Mouse (Mus musculus) embryonic facial prominence, embryonic 14.5 days (tissue): ENCODE measurements around the gene Dnah17. TPM values are rescaled to one million over a fixed set of nuclear protein-coding genes. Genes with fewer than 3 reads are reported as not detected.

Experiments used
- ATAC-seq: fragments of 200-750 bp; cut with Nextera tagmentation; 2 replicates; pipeline ENCODE4 v1.8.0; 2017; ENCODE audit warnings: low read depth, moderate number of reproducible peaks, moderate TSS enrichment
- DNase-seq: peaks from one replicate; pipeline ENCODE4 v3.0.0-alpha.2; 2015; ENCODE audit warnings: low spot score
- H3K27ac ChIP-seq: fragments of 300-500 bp; sonication (generic); replicated peaks from 2 replicates; pipeline ENCODE4 v1.5.1; 2014; ENCODE audit warnings: low read depth, mild to moderate bottlenecking, low read length, moderate library complexity
- H3K27me3 ChIP-seq: fragments of 300-500 bp; sonication (generic); replicated peaks from 2 replicates; pipeline ENCODE4 v1.6.1; 2014; ENCODE audit warnings: low read length; ENCODE audit not compliant: control insufficient read depth, insufficient read depth
- H3K36me3 ChIP-seq: fragments of 300-500 bp; sonication (generic); 2 replicates; pipeline ENCODE4 v1.6.1; 2014; ENCODE audit warnings: low read length, mixed read lengths; ENCODE audit not compliant: control insufficient read depth, insufficient read depth
- H3K4me1 ChIP-seq: fragments of 300-500 bp; sonication (generic); 2 replicates; pipeline ENCODE4 v1.6.1; 2014; ENCODE audit warnings: antibody characterized with exemption, low read length; ENCODE audit not compliant: control insufficient read depth, insufficient read depth
- H3K4me2 ChIP-seq: fragments of 300-500 bp; sonication (generic); 2 replicates; pipeline ENCODE4 v1.6.1; 2014; ENCODE audit warnings: low read depth, mild to moderate bottlenecking, low read length, moderate library complexity, mixed read lengths
- H3K4me3 ChIP-seq: fragments of 300-500 bp; sonication (generic); 2 replicates; pipeline ENCODE4 v1.5.1; 2014; ENCODE audit warnings: low read depth, mild to moderate bottlenecking, low read length
- H3K9ac ChIP-seq: fragments of 300-500 bp; sonication (generic); 2 replicates; pipeline ENCODE4 v1.6.1; 2014; ENCODE audit warnings: low read depth, mild to moderate bottlenecking, low read length, moderate library complexity, mixed read lengths
- H3K9me3 ChIP-seq: fragments of 300-500 bp; sonication (generic); 2 replicates; pipeline ENCODE4 v1.6.1; 2016; ENCODE audit warnings: low read length; ENCODE audit not compliant: control insufficient read depth
- WGBS: fragments of 180-500 bp; shearing (Covaris S2); extraction: QIAGEN DNeasy Blood & Tissue Kit; methylation state at CpG from one replicate; pipeline ENCODE4 v1.1.7; 2014; 5-methylcytosine and 5-hydroxymethylcytosine counted together
- polyA plus RNA-seq: library from polyadenylated mRNA; unstranded; fragments of >200 nt; fragmentation: Nextera tagmentation; extraction: Ambion mirVana; gene quantifications from 2 replicates; pipeline ENCODE4 v1.2.1, GENCODE M21; 2014

Dnah17 gene
- polyA plus RNA-seq, 1 experiment from 2014 or later, result 0.06 TPM

- ATAC-seq, result no peak
- Histone ChIP-seq H3K4me1 (no peaks in the 10 kb centered on the region), H3K4me2 (no peak overlapping the region), H3K27ac (no peak overlapping the region), H3K4me3 (no peak overlapping the region), H3K9me3 (0 out of 2 replicates have a peak, but pooled peaks cover 7% of the 10 kb centered on the region), H3K9ac (no peak overlapping the region), H3K36me3 (no peaks in the 10 kb centered on the region), H3K27me3 (no peaks in the 10 kb centered on the region)
- DNase-seq, result no peak
- WGBS, result 87% methylated on average over 23 of the region's 23 CpGs
Observed at GRCm38 (mm10) chr11:118091002-118091670, 39.3 kb downstream of the Dnah17 start.

DNA sequence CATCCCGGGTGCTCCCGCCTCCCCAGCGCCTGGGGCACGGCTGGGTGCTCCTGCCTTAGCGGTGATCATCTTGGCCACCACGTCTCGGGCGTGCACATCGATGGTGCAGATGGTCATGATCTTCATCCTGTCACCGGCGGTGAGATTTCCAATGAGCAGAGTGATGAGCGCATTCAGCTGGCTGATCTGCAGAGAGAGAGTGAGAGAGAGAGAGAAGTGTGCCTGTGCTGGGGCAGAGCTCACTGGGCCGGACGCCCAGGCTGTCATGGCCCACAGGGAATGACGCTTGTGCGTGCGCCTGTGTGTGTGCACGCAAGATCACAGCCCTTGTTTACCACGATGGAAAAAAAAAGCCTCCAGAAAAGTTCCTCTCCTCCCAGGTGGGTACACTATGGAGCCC, 41.5 kb downstream of the Dnah17 start:
- Histone ChIP-seq H3K36me3 (no peaks in the 10 kb centered on the region), H3K9ac (no peak overlapping the region), H3K4me2 (no peak overlapping the region), H3K4me3 (no peak overlapping the region), H3K27ac (no peak overlapping the region), H3K27me3 (no peaks in the 10 kb centered on the region), H3K9me3 (0 out of 2 replicates have a peak, but pooled peaks cover 7% of the 10 kb centered on the region), H3K4me1 (no peaks in the 10 kb centered on the region)
- WGBS, result 79% methylated on average over 19 of the region's 19 CpGs
- ATAC-seq (no peak), DNase-seq (no peak)

- H3K4me1 ChIP-seq, result no peaks in the 10 kb centered on the region
- no peak for ATAC-seq
- no peaks in the 10 kb centered on the region for H3K27me3 ChIP-seq
- no peaks in the 10 kb centered on the region for H3K36me3 ChIP-seq
- no peak overlapping the region for H3K9ac ChIP-seq
- H3K9me3 ChIP-seq, result 0 out of 2 replicates have a peak, but pooled peaks cover 7% of the 10 kb centered on the region
- no peak overlapping the region for H3K27ac ChIP-seq
- H3K4me3 ChIP-seq, result no peak overlapping the region
- 51% methylated on average over 8 of the region's 8 CpGs for WGBS
- H3K4me2 ChIP-seq, result no peak overlapping the region
- no peak for DNase-seq
Observed at GRCm38 (mm10) chr11:118085961-118086360, 44.5 kb downstream of the Dnah17 start.

DNA sequence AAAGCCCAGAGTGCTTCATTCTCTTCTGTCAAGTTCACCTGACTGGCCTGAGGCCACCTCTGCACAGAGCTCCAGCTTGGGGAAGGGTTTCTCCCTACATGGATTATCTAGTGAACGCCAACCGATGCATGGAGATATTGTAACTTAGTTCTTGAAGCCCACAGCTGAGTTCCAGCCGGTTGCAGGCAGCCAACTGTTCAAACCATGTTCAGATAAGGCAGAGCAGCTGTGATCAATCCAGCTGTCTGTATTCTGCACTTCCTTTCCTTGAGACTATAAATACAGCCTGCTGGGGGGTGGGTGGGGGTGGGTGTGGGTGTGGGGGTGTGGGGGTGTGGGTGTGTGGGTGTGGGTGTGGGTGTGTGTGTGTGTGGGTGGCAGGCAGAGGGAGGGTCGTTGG, 45.3 kb downstream of the Dnah17 start:
- no peaks in the 10 kb centered on the region for H3K36me3 ChIP-seq
- H3K27ac ChIP-seq, result no peak overlapping the region
- DNase-seq (peak; percentile 46), ATAC-seq (no peak)
- H3K4me3 ChIP-seq, result no peak overlapping the region
- 45% methylated on average over 4 of the region's 4 CpGs for whole genome bisulfite sequencing
- H3K9me3 ChIP-seq, result 0 out of 2 replicates have a peak, but pooled peaks cover under 1% of the 10 kb centered on the region
- H3K27me3 ChIP-seq, result no peaks in the 10 kb centered on the region
- no peak overlapping the region for H3K4me2 ChIP-seq
- no peak overlapping the region for H3K9ac ChIP-seq
- no peaks in the 10 kb centered on the region for H3K4me1 ChIP-seq

- 65% methylated on average over 3 of the region's 3 CpGs for WGBS
- no peak for DNase-seq
Observed at GRCm38 (mm10) chr11:118084266-118084665, 46.2 kb downstream of the Dnah17 start.

DNA sequence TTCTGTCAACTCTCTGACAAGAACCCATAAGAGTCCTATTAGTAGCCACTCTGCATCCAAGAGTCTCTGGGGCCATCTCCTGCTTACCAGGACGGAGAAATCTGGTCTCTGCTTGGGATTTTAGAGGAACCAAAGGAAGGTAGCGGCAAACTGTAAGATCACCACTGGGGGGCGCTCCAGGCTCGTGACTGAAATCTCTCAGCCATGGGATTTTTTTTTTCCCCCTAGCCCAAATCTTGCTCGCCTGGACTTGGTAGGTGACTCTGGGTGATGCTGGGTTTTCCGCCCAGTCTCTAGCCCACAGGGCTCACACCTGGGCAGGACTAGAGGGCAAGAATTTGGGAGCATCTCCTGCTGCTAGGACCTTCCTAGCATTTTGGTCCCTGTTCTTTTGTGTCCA, 46.6 kb downstream of the Dnah17 start:
- no peak overlapping the region for H3K9ac ChIP-seq
- no peaks in the 10 kb centered on the region for H3K36me3 ChIP-seq
- no peaks in the 10 kb centered on the region for H3K4me1 ChIP-seq
- no peak overlapping the region for H3K27ac ChIP-seq
- no peak for ATAC-seq
- no peaks in the 10 kb centered on the region for H3K9me3 ChIP-seq
- no peaks in the 10 kb centered on the region for H3K27me3 ChIP-seq
- peak; percentile 70 for DNase-seq
- no peak overlapping the region for H3K4me2 ChIP-seq
- 5% methylated on average over 6 of the region's 6 CpGs for WGBS
- H3K4me3 ChIP-seq, result no peak overlapping the region

More at GRCm38 (mm10) chr11:118084266-118084665, 46.2 kb downstream of the Dnah17 start:
- H3K4me3 ChIP-seq, result no peak overlapping the region
- no peaks in the 10 kb centered on the region for H3K27me3 ChIP-seq
- H3K4me1 ChIP-seq, result no peaks in the 10 kb centered on the region
- no peak overlapping the region for H3K27ac ChIP-seq
- no peaks in the 10 kb centered on the region for H3K9me3 ChIP-seq
- H3K36me3 ChIP-seq, result no peaks in the 10 kb centered on the region
- H3K4me2 ChIP-seq, result no peak overlapping the region
- ATAC-seq, result no peak
- H3K9ac ChIP-seq, result no peak overlapping the region

DNA sequence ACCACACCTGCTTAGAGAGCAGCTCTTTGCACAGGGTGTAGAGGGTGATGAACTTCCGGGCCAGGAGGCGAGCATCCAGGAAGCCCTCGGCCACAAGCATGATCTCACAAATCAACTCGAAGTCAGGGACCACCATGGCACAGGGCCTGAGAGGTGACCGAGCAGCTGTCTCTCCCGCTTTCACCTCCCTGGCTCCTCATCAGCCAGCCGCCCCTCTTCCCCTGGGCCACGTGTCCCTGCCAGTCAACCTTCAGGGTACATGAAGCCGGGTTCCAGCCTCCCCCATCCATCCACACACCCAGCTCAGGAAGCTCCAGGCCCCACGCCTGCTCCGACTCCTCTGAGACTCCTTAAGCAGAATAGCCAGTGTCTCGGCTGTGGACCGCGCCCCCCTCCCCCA, 48.1 kb downstream of the Dnah17 start:
- Histone ChIP-seq H3K4me2 (no peak overlapping the region), H3K4me1 (no peaks in the 10 kb centered on the region), H3K36me3 (no peaks in the 10 kb centered on the region), H3K9ac (no peak overlapping the region), H3K27ac (no peak overlapping the region), H3K4me3 (no peak overlapping the region), H3K9me3 (no peaks in the 10 kb centered on the region), H3K27me3 (no peaks in the 10 kb centered on the region)
- WGBS, result 85% methylated on average over 13 of the region's 14 CpGs
- DNase-seq (no peak), ATAC-seq (no peak)

DNA sequence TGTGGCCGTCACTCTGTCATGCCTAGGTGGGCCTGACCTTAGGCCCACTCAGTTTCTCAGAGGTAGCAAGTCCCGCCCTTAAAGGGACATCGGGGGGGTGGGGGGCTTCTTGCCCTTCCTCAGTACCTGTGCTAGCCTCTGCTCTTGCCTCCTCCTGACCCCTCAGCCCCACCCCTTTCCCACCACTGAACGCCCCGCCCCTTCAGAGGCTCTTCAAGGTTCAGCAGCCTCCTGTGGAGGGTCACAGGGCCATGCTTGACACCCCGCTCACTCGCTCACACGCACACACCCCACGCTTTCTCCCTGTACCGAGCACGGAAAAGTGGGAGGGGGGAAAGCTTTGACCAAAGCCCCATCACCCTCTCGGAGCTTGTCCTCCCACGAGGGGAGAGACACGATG, 50.7 kb downstream of the Dnah17 start:
- Histone ChIP-seq H3K4me1 (peaks cover 7% of the 10 kb centered on the region), H3K9ac (no peak overlapping the region), H3K9me3 (no peaks in the 10 kb centered on the region), H3K36me3 (no peaks in the 10 kb centered on the region), H3K4me2 (no peak overlapping the region), H3K27ac (no peak overlapping the region), H3K4me3 (no peak overlapping the region), H3K27me3 (no peaks in the 10 kb centered on the region)
- DNase-seq (no peak), ATAC-seq (no peak)
- WGBS, result 83% methylated on average over 13 of the region's 14 CpGs

GRCm38 (mm10) chr11:118076929-118077328, 53.5 kb downstream of the Dnah17 start:
- no peak overlapping the region for H3K4me3 ChIP-seq
- WGBS, result 76% methylated on average over 6 of the region's 6 CpGs
- H3K4me1 ChIP-seq, result peaks cover 12% of the 10 kb centered on the region
- H3K9me3 ChIP-seq, result no peaks in the 10 kb centered on the region
- H3K27me3 ChIP-seq, result no peaks in the 10 kb centered on the region
- H3K4me2 ChIP-seq, result no peak overlapping the region
- H3K27ac ChIP-seq, result no peak overlapping the region
- ATAC-seq (no peak), DNase-seq (no peak)
- no peaks in the 10 kb centered on the region for H3K36me3 ChIP-seq
- H3K9ac ChIP-seq, result no peak overlapping the region
